Comparison of ENCODE assay signal across 22 mouse cellular contexts in the genomic region with DNA sequence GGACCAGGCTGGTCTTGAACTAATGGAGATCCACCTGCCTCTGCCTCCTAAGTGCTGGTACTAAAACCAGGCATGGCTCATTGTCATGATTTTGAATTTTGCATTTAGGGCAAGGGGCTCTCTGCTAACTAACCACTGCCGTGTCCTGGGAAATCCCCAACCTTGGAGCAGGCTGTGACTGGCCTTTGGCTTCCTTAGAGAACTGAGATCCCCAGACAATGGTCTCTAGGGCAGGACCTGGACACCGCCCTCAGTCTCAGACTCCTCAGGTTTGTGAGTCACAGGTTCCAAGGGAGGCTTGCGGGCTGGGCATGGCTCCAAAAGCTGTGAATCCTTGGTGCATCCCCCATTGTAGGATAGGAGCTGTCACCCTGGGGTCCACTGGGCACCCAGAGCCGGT. TPM values are rescaled to one million over a fixed set of nuclear protein-coding genes. Genes with fewer than 3 reads are reported as not detected.
DNase-seq lines count a peak whose midpoint lies in the region.
"Had no signal": no experiment of that assay in that cellular context is flagged by ENCODE, and none has a peak within 500 bp of the region (broad histone marks: within the 10 kb centered on the region; RNA-seq: fewer than 3 reads in every experiment).

No protein-coding gene starts in this region.

- H3K27ac ChIP-seq in midbrain, embryonic 10.5 days (replicated peaks) = no peak overlapping the region
- H3K27ac ChIP-seq: embryonic facial prominence, embryonic 10.5 days; forebrain, embryonic 10.5 days; gastrocnemius, adult 2 months; heart, embryonic 10.5 days; hindbrain, embryonic 12.5 days had no signal

- H3K4me3 ChIP-seq in midbrain, embryonic 10.5 days = no peak overlapping the region
- H3K4me3 ChIP-seq: embryonic facial prominence, embryonic 10.5 days; erythroblast, embryonic 14.5 days; forebrain, embryonic 10.5 days; gastrocnemius, adult 2 months; heart, embryonic 10.5 days; hindbrain, embryonic 12.5 days had no signal

- H3K9me3 ChIP-seq in midbrain, embryonic 10.5 days (replicated peaks) = no peaks in the 10 kb centered on the region
- H3K9me3 ChIP-seq: embryonic facial prominence, embryonic 10.5 days; forebrain, embryonic 10.5 days; G1E; heart, embryonic 10.5 days; hindbrain, embryonic 12.5 days had no signal

- H3K4me1 ChIP-seq in midbrain, embryonic 10.5 days = peaks cover 8% of the 10 kb centered on the region; the same call in 1 of the 2 replicates
- H3K4me1 ChIP-seq: hindbrain, embryonic 12.5 days had no signal

- no peaks in the 10 kb centered on the region for H3K27me3 ChIP-seq in midbrain, embryonic 10.5 days (ENCODE audit: low read depth, poor library complexity, severe bottlenecking)
- H3K27me3 ChIP-seq: hindbrain, embryonic 12.5 days had no signal

- DNase-seq in gastrocnemius, postnatal 10 days = peak; percentile 5
- DNase-seq in gastrocnemius, postnatal 25 days = no peak
- DNase-seq in 3T3-L1 (ENCODE audit: low read depth, low spot score) (peak; percentile 74), MN1 (ENCODE audit: low spot score) (peak; percentile 39)
- DNase-seq in natural killer cell, adult 2 months (ENCODE audit: low spot score in 2 of 2) = peak; percentile 54 to 62
- DNase-seq in cerebellum, adult 8-10 months = no peak
- DNase-seq in right cerebral cortex, adult 2 months (ENCODE audit: low spot score in 2 of 2) = no peak
- DNase-seq in midbrain, embryonic 10.5 days (ENCODE audit: low spot score) = no peak
- DNase-seq: adrenal gland, postnatal 14 days; B cell, adult 2 months; cerebellum, adult 18-20 months; gastrocnemius, adult 2 months; heart, adult 18-20 months; heart, postnatal 10 days; heart, postnatal 4 days had no signal

- H3K36me3 ChIP-seq in midbrain, embryonic 10.5 days = no peaks in the 10 kb centered on the region
- H3K36me3 ChIP-seq: embryonic facial prominence, embryonic 10.5 days; forebrain, embryonic 10.5 days; heart, embryonic 10.5 days; hindbrain, embryonic 12.5 days had no signal

- 92% methylated on average over 4 of the region's 4 CpGs for WGBS in midbrain, embryonic 10.5 days

RNA-seq across cellular contexts. Expression of gene Selplg, which starts 5.8 kb away (rescaled TPM):
- total RNA-seq in gastrocnemius, postnatal 10 days (2021) = 1 to 10 TPM; 1.8 to 3.3 TPM
- total RNA-seq in gastrocnemius, postnatal 25 days (2021) = 1 to 10 TPM in 1 of 2 experiments, under 1 TPM in 1; 0.43 to 1.2 TPM
- 0.77 and 1.5 TPM in 2 replicates for polyA plus RNA-seq in midbrain, embryonic 10.5 days (2016; fragmentation: Nextera tagmentation; extraction: Ambion mirVana)

RNA-seq across cellular contexts. Expression of gene Tmem119, which starts 26.3 kb away (rescaled TPM):
- 10 to 100 TPM; 13.0 to 23.1 TPM for total RNA-seq in gastrocnemius, postnatal 10 days (2021)
- 1 to 10 TPM; 3.0 to 3.6 TPM for total RNA-seq in gastrocnemius, postnatal 25 days (2021)
- 23.6 and 25.1 TPM in 2 replicates for polyA plus RNA-seq in midbrain, embryonic 10.5 days (2016; fragmentation: Nextera tagmentation; extraction: Ambion mirVana)
- polyA plus RNA-seq: activated CD4-positive, CD25-positive, alpha-beta regulatory T cell, adult 4 months had no signal

RNA-seq across cellular contexts. Expression of gene Iscu, which starts 54.1 kb away (rescaled TPM):
- 10 to 100 TPM; 76.8 to 89.1 TPM for total RNA-seq in gastrocnemius, postnatal 10 days (2021)
- total RNA-seq in gastrocnemius, postnatal 25 days (2021) = 100 to 1,000 TPM; 126 to 135 TPM
- 109 and 111 TPM in 2 replicates for polyA plus RNA-seq in midbrain, embryonic 10.5 days (2016; fragmentation: Nextera tagmentation; extraction: Ambion mirVana)

RNA-seq across cellular contexts. Expression of gene Sart3, which starts 54.3 kb away (rescaled TPM):
- total RNA-seq in gastrocnemius, postnatal 10 days (2021) = 10 to 100 TPM in 1 of 2 experiments, 1 to 10 TPM in 1; 9.5 to 10.2 TPM
- total RNA-seq in gastrocnemius, postnatal 25 days (2021) = 1 to 10 TPM; 5.8 to 8.2 TPM
- polyA plus RNA-seq in midbrain, embryonic 10.5 days (2016; fragmentation: Nextera tagmentation; extraction: Ambion mirVana) = 75.4 and 77.1 TPM in 2 replicates

Comparison
In these comparisons a context has a peak if more than half of its experiments do, and no peak if none do; other contexts are left out.
1. DNase-seq: peak in gastrocnemius, postnatal 10 days (single experiment), 3T3-L1 (single experiment), MN1 (single experiment) and natural killer cell, adult 2 months (2 of 2); none in gastrocnemius, postnatal 25 days (single experiment), cerebellum, adult 8-10 months (single experiment), right cerebral cortex, adult 2 months (0 of 2) and midbrain, embryonic 10.5 days (single experiment).